Mouse (Mus musculus) intestine, embryonic 14.5 days (tissue): ENCODE measurements around the gene Car9. TPM values are rescaled to one million over a fixed set of nuclear protein-coding genes. Genes with fewer than 3 reads are reported as not detected.
"Not testable (repeated sequence)": the region's sequence is repeated elsewhere in the genome, so short reads cannot be mapped to it uniquely, and the experiment has no call there.

Source experiments
- ATAC-seq: fragments of 200-750 bp; cut with Nextera tagmentation; replicated peaks from 2 replicates; pipeline ENCODE4 v1.8.0; 2017; ENCODE audit warnings: low read depth, moderate number of reproducible peaks, moderate TSS enrichment, moderate library complexity; ENCODE audit not compliant: low FRiP score, low TSS enrichment
- DNase-seq: peaks from one replicate; pipeline ENCODE4 v3.0.0-alpha.2; 2018; ENCODE audit warnings: low spot score
- H3K27ac ChIP-seq: fragments of 300-500 bp; sonication (generic); 2 replicates; pipeline ENCODE4 v1.5.1; 2014; ENCODE audit warnings: low read depth, mild to moderate bottlenecking, control low read depth
- H3K27me3 ChIP-seq: fragments of 300-500 bp; sonication (generic); replicated peaks from 2 replicates; pipeline ENCODE4 v1.6.1; 2014; ENCODE audit warnings: low read length, control low read depth; ENCODE audit not compliant: control insufficient read depth, insufficient read depth
- H3K36me3 ChIP-seq: fragments of 300-500 bp; sonication (generic); 2 replicates; pipeline ENCODE4 v1.6.1; 2014; ENCODE audit warnings: low read length, control low read depth; ENCODE audit not compliant: control insufficient read depth, insufficient read depth
- H3K4me1 ChIP-seq: fragments of 300-500 bp; sonication (generic); replicated peaks from 2 replicates; pipeline ENCODE4 v1.6.1; 2014; ENCODE audit warnings: low read length, control low read depth, mixed read lengths; ENCODE audit not compliant: control insufficient read depth, insufficient read depth
- H3K4me2 ChIP-seq: fragments of 300-500 bp; sonication (generic); 2 replicates; pipeline ENCODE4 v1.6.1; 2014; ENCODE audit warnings: low read length
- H3K4me3 ChIP-seq: fragments of 300-500 bp; sonication (generic); 2 replicates; pipeline ENCODE4 v1.5.1; 2014; ENCODE audit warnings: low read depth, low read length, control low read depth, mixed read lengths
- H3K9ac ChIP-seq: fragments of 300-500 bp; sonication (generic); 2 replicates; pipeline ENCODE4 v1.6.1; 2014; ENCODE audit warnings: mild to moderate bottlenecking, low read length
- H3K9me3 ChIP-seq: fragments of 300-500 bp; sonication (generic); 2 replicates; pipeline ENCODE4 v1.6.1; 2016; ENCODE audit warnings: low read length, control low read depth; ENCODE audit not compliant: control insufficient read depth
- WGBS: fragments of 180-500 bp; shearing (Covaris S2); extraction: QIAGEN DNeasy Blood & Tissue Kit; methylation state at CpG from one replicate; pipeline ENCODE4 v1.1.7; 2014; 5-methylcytosine and 5-hydroxymethylcytosine counted together
- polyA plus RNA-seq: library from polyadenylated mRNA; unstranded; fragments of >200 nt; fragmentation: Nextera tagmentation; extraction: Ambion mirVana; gene quantifications from 2 replicates; pipeline ENCODE4 v1.2.1, GENCODE M21; 2014

Car9 gene
- polyA plus RNA-seq, 1 experiment from 2014 or later = 9.4 TPM

DNA sequence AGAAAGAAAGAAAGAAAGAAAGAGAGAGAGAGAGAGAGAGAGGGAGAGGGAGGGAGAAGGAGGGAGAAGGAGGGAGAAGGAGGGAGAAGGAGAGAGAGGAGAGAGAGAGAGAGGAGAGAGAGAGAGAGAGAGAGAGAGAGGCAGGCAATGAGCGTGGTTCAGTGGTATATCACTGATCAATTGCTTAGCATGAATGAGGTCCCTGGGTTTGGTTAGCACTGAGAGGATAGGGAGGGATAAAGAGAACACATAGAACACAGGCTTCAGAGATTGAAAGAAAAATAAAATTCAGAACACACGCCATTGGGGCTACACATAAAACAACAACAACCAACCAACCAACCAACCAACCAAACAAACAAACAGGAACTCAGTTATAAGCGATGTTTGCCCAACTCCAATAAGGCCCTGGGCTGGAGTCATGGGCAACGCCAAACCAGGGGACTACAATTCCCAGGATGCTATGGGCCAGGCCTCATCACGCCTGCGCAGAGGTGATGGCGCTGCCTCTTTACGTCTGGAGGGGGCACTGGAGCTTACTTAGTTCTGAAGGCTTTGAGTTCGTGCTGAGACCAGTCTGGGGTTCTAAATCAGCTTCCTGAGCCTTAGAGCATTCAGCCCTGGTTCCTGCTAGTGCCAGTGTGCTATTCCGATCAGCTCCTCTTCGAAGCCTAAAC is 28.8 kb upstream of the Car9 start:
- Histone ChIP-seq H3K27ac (peak overlapping the region; percentile 38; the same call in 1 of the 2 replicates), H3K9ac (no peak overlapping the region), H3K4me3 (peak overlapping the region; percentile 22; the same call in 1 of the 2 replicates), H3K36me3 (no peaks in the 10 kb centered on the region), H3K4me1 (peaks cover 3% of the 10 kb centered on the region; the same call in 1 of the 2 replicates), H3K9me3 (no peaks in the 10 kb centered on the region), H3K4me2 (peak overlapping the region; percentile 47), H3K27me3 (no peaks in the 10 kb centered on the region)
- ATAC-seq = peak; percentile 86
- WGBS = 22% methylated on average over 11 of the region's 11 CpGs
- peak; percentile 80 for DNase-seq

GRCm38 (mm10) chr4:43478534-43478858 is 28.3 kb upstream of the Car9 start:
- Histone ChIP-seq H3K27ac (peak overlapping the region; percentile 38; the same call in 1 of the 2 replicates), H3K9me3 (no peaks in the 10 kb centered on the region), H3K36me3 (no peaks in the 10 kb centered on the region), H3K9ac (no peak overlapping the region), H3K4me1 (peaks cover 3% of the 10 kb centered on the region; the same call in 1 of the 2 replicates), H3K27me3 (no peaks in the 10 kb centered on the region), H3K4me3 (peak overlapping the region; percentile 22; the same call in 1 of the 2 replicates), H3K4me2 (peak overlapping the region; percentile 47)
- DNase-seq (no peak), ATAC-seq (no peak)
- 43% methylated on average over 8 of the region's 8 CpGs for WGBS

DNA sequence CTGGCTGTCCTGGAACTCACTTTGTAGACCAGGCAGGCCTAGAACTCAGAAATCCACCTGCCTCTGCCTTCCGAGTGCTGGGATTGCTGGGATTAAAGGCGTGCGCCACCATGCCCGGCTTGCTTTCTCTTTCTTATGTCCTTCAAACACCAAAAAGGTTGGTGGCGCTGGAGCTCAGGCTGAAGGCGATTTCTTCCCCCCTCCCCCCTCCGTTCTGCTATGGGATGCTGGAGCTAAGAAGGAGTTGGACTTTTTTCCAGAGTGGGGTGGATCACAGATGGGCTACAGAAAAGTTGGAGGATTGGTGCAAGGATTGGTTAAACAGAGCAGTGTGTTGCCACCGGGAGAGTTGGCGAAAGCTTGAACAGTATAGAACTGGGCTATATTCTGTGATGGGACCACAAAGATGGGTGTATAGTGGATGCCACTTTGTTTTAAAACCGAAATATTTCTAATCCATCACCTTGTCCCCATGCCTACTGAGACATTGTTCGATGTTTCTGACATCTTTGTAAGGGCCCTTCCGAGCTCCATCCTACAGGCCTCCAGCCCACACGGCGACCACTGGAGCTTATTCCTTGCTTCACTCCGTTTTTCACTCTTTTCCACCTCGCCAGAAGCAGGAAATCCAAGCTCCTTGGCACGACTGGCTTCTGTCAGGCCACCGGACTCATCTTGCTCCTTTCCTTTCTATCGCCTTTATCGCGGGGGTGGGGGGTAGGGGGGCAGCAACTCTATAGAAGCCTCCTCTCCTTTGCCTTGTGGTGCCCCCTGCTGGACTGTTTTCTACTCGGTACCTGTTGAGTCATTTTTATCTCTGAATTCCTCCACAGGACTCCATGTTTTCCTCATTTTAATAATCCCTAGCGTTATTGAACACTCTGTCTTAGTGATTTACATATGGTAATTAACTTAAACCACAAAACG is 27.6 kb upstream of the Car9 start:
- Histone ChIP-seq H3K27me3 (no peaks in the 10 kb centered on the region), H3K4me3 (no peak overlapping the region), H3K9me3 (no peaks in the 10 kb centered on the region), H3K4me1 (peaks cover 3% of the 10 kb centered on the region; the same call in 1 of the 2 replicates), H3K9ac (no peak overlapping the region), H3K4me2 (peak overlapping the region; percentile 25), H3K27ac (no peak overlapping the region), H3K36me3 (no peaks in the 10 kb centered on the region)
- ATAC-seq = no peak; the same call in 1 of the 2 replicates
- WGBS = 47% methylated on average over 24 of the region's 24 CpGs
- DNase-seq = peak; percentile 85

- no peak overlapping the region for H3K4me3 ChIP-seq
- no peak overlapping the region for H3K4me2 ChIP-seq
- no peaks in the 10 kb centered on the region for H3K9me3 ChIP-seq
- no peaks in the 10 kb centered on the region for H3K36me3 ChIP-seq
- DNase-seq (no peak), ATAC-seq (no peak; the same call in 1 of the 2 replicates)
- no peak overlapping the region for H3K9ac ChIP-seq
- no peak overlapping the region for H3K27ac ChIP-seq
- H3K4me1 ChIP-seq = peaks cover 3% of the 10 kb centered on the region; the same call in 1 of the 2 replicates
- 67% methylated on average over 5 of the region's 5 CpGs for WGBS
- no peaks in the 10 kb centered on the region for H3K27me3 ChIP-seq
Measured at GRCm38 (mm10) chr4:43480985-43481384, 25.8 kb upstream of the Car9 start.

DNA sequence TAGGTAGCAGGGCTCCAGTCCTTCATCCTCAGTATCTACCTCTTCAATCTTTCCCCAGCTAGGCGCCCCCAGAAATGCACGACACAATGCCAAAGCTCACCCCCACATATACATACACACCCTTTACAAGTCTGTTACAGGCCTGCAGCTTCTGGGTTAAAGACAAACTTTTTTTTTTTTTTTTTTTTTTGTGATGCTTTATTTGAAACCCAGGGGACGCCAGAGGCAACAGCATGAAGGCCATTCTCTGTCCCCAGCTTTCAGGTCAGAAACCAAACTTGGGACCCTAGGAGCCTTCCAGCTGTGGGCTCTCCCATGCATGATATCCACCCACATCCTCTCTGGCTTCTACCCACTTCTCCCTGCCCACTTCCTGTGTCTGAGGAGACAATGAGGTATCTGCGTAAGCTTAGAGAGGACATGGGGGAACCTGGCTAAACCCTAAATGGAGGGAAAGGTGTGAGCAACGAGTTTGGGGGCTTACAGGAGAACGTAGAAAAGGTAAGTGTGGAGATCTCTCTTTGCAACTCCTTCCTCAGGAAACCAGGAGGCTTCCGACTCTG is 24.8 kb upstream of the Car9 start:
- 70% methylated on average over 7 of the region's 7 CpGs for WGBS
- no peaks in the 10 kb centered on the region for H3K36me3 ChIP-seq

GRCm38 (mm10) chr4:43482591-43482990 is 24.2 kb upstream of the Car9 start:
- Histone ChIP-seq H3K27ac (no peak overlapping the region), H3K4me2 (no peak overlapping the region), H3K9ac (no peak overlapping the region), H3K36me3 (no peaks in the 10 kb centered on the region), H3K9me3 (no peaks in the 10 kb centered on the region), H3K27me3 (no peaks in the 10 kb centered on the region), H3K4me3 (no peak overlapping the region), H3K4me1 (peaks cover 3% of the 10 kb centered on the region; the same call in 1 of the 2 replicates)
- DNase-seq (no peak), ATAC-seq (no peak; the same call in 1 of the 2 replicates)
- WGBS = 72% methylated on average over 10 of the region's 10 CpGs

More for the DNA sequence above, 24.8 kb upstream of the Car9 start:
- Histone ChIP-seq H3K9me3 (no peaks in the 10 kb centered on the region), H3K27ac (no peak overlapping the region), H3K9ac (no peak overlapping the region), H3K4me1 (peaks cover 3% of the 10 kb centered on the region; the same call in 1 of the 2 replicates), H3K4me3 (no peak overlapping the region), H3K27me3 (no peaks in the 10 kb centered on the region), H3K4me2 (no peak overlapping the region)
- no peak for DNase-seq
- no peak for ATAC-seq

GRCm38 (mm10) chr4:43483535-43484091 is 23.2 kb upstream of the Car9 start, which contains the start of gene Sit1:
TSS of gene Sit1 (minus strand) at chr4:43483734.
- DNase-seq = no peak
- Histone ChIP-seq H3K27ac (no peak within 1 kb of the TSS), H3K4me1 (no peaks in the 10 kb centered on the region; the same call in 1 of the 2 replicates), H3K4me3 (no peak within 1 kb of the TSS), H3K9me3 (no peaks in the 10 kb centered on the region), H3K4me2 (no peak within 1 kb of the TSS), H3K27me3 (no peaks in the 10 kb centered on the region), H3K9ac (no peak within 1 kb of the TSS), H3K36me3 (no peaks in the 10 kb centered on the region)
- WGBS = 58% methylated on average over 12 of the region's 12 CpGs
- ATAC-seq = no peak

DNA sequence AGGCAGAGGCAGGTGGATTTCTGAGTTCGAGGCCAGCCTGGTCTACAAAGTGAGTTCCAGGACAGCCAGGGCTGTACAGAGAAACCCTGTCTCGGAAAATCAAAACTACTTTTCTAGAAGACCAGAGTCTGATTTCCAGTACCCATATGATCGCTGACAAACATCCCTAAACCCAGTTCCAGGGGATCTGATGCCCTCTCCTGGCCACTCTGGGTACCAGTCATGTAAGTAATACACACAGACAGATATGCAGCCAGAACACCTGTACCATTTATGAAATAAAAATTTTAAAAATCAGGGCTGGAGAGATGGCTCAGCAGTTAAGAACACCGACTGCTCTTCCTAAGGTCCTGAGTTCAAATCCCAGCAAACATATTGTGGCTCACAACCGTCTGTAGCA is 21.1 kb upstream of the Car9 start:
- DNase-seq, H3K4me3 ChIP-seq, H3K4me1 ChIP-seq, H3K9me3 ChIP-seq, H3K9ac ChIP-seq, H3K27ac ChIP-seq, ATAC-seq, H3K27me3 ChIP-seq, H3K4me2 ChIP-seq, H3K36me3 ChIP-seq: not testable (repeated sequence)
- WGBS = 83% methylated on average over 5 of the region's 5 CpGs
